Mouse (Mus musculus) CD4-positive naive resting alpha-beta T cell, adult 76 days (primary cell): ENCODE results near the gene Gm17364. TPM values are rescaled to one million over a fixed set of nuclear protein-coding genes. Genes with fewer than 3 reads are reported as not detected.

Experiments
- total RNA-seq: library from RNA; stranded (reverse); gene quantifications from one replicate; pipeline ENCODE4 v1.2.4, GENCODE M21; 2023

Gm17364 gene
- not detected for total RNA-seq

DNA sequence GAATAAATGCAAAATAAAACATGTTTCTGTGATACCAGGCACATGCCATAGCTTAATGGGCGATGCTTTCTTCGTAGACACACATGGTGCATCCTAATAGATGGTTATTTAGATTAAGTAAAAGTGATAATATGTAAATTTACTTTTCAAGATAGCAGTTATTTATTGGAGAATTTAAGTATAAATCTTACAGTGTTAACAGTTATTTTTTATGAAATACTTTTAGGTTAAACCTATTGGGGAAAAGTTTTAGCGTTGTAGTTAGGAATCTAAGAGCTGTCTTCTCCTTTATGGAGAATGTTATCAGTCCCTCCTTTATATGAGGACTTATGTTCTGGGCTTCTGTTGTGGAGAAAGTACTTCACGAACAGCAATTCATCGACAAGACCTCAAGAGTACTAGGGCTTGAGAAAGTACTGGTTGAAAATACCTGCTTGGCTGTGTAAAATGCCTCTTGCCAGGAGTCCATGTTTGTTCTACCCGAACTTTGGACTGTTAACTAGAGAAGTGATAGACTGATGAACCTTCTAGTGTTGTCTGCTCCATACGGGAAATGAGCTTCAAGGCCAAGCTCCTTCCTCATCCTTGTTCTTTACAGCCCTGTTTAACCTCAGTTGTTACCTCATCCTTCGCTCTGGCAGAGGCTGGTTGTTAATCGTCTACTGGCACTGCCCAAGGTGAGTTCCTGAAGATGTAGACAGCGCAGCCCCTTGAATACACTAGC is at the start of gene Gm17364:
Gm17364 (minus strand) TSS at position 51 of the 724 bp plus-strand sequence.

GRCm38 (mm10) chr13:41249538-41250317 is 24.0 kb downstream of the Gm17364 start, which contains the start of gene Smim13:
TSS of gene Smim13 (plus strand) at chr13:41249844.

Other genes starting within 250 kb of the Gm17364 start
- gene Mak, start 194.3 kb downstream of the Gm17364 start, total RNA-seq: not detected
- gene Gcm2, start 162.9 kb downstream of the Gm17364 start, total RNA-seq: not detected
- gene Sycp2l, start 159.7 kb downstream of the Gm17364 start, total RNA-seq: not detected
- gene Elovl2, start 53.6 kb downstream of the Gm17364 start, total RNA-seq: not detected
- 11.2 TPM for gene Smim13, start 24.1 kb downstream of the Gm17364 start, total RNA-seq
- 163 TPM for gene Nedd9, start 213.4 kb upstream of the Gm17364 start, total RNA-seq